Mouse (Mus musculus): ENCODE results near the gene Mcam.

- TF ChIP-seq POLR2A (IDR thresholded peaks at IDR 0.05; ENCODE audit: low read depth, low read length) (no peak), CTCF (IDR thresholded peaks at IDR 0.05; ENCODE audit: extremely low read depth, insufficient read depth, insufficient read length, insufficient replicate concordance) (no peak)
These were observed 41.7 kb downstream of the Mcam start for GRCm38 (mm10) chr9:44175957-44176356.

All from spleen, adult 2 months (tissue).